Mouse (Mus musculus): ENCODE measurements at regions not wholly inside any gene's neighbourhood (a gene's known extent, or its start where the extent isn't known, plus 50 kb on each side); places are given as distances from the start of the nearest gene placed in this dataset.

DNA sequence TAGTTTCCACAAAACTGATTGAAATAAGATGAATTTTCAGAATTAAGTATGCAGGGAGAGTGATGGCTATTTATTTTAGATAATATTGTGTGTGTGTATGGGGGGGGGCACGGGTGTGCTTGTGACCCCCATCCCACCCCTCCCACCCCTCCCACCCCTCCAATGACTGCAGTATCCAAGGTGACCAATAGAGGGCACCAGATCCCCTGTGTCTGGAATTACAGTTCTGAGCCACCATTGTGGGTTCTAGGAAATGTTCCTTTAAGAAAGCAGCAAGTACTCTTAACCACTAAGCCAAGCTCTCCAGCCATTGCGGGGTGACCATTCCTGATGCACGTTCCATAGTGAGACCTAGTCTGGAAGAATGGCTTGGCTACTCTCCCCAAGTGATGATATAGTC, 101.1 kb upstream of the Rxfp2 start:
- TF ChIP-seq CTCF (IDR thresholded peaks at IDR 0.05; ENCODE audit: insufficient read depth, low read depth, low read length) (no peak), POLR2A (IDR thresholded peaks at IDR 0.05; ENCODE audit: insufficient read depth, low read depth, low read length) (no peak)

Data from olfactory bulb, adult 2 months (tissue).